Mouse (Mus musculus): ENCODE measurements at regions not wholly inside any gene's neighbourhood (a gene's known extent, or its start where the extent isn't known, plus 50 kb on each side); places are given as distances from the start of the nearest gene placed in this dataset.
A peak's percentile ranks its signal among the peaks of the same experiment; 100 is the strongest.

DNA sequence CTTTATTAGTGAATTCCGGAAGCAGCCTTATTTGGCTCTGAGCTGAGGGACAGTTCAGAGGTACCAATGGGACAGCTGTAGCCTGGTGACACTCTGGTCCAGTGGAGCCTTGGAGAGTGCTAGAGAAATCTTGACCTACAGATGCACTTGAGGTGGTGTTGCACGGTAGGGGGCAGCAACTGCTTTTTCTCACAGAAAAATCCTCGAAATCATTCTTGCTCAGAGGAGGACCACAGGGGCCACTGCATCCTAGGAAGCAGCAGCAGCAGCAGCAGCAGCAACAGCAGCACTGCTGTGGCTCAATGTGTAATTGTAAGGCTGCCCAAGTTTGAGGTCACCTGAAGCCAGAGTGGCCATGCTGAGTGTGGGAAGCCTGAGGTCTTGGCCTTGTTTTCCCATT is 299.7 kb upstream of the Ppp2r3a start:
- DNase-seq = peak; percentile 6

DNA sequence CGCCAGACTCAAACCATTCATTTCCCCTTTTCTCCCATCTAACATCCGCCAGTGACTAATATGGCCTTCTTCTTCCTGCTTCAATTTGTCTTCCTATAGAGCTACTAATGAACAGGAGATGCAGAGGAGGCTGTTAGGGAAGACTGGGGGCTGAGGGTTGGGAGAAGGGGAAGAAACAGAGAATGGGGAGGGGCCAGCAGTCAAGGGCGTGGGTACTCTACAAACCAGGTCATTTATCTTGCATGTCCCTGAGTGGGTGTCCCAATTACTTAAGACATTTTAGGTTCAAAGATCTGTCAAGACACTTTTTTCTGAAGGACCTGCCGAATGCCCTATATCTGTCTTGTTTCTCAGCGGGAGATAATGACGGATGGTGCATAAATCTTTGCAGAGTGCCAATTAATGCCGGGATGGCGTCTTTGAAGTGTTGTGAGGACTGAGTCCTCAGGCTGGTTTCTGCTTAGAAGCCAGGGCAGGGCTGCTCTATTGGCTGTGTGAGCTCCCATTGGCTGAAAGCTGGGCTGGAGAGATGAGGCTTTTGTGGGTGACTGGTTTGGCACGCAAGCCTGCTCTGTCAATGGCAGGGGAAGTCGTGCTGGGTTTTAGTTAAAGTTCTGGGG is 294.7 kb upstream of the Ppp2r3a start:
- no peak for DNase-seq

DNA sequence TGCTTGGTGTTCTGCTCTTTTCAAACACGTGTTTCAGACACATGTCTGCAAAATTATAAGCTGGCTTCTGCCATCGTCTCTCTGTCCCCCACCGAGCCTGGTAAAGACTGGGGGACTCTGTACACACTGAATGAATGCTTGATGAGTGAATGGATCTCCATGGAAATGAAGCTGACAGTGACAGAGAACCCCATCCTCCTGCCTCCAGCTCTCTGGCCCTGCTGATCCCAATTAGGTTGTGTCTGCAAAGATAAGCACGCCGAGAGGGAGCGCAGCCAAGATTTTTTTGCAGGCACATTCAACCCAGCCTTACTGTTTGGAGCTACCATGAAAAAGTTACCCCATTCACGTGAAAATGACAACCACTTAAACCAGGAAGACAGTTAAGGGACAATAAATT is 266.5 kb upstream of the Ppp2r3a start:
- peak; percentile 14 for DNase-seq

DNA sequence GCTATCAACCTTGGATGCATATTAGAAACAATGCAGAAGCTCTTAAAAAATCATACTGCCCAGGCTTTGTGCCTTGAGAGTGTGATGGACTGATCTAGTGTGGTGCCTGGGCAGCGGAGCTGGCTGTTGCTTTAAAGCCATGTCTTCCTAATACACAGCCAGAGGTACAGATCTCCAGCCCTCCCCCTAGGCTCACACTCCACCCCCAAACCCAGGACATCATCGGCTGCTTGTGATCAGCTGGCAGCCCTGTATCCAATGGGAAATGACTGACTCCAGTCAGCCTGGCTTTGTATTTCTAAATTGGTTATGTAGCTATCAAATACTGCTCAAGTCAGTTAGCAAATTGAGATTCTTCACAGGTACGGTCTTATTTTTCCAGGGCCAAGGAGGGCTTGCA is 259.2 kb upstream of the Ppp2r3a start:
- no peak for DNase-seq

DNA sequence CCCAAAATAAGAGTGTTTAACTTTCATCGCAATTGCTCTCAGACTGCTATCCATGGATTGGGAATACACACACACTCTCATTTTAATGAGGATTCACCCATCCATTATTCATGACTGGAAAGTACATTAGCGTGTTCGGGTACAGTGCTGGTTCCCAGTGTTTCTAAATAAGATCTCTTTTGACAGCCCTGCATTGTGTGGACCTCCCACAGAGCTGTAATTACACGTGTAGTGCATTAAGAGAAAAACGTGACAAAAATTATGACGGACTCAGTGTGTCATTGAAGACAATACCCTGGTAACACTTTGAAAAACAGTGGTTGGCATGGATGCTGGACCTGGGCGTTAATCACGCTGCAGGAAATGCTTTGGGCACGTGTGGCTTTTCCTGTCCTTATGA is 257.6 kb upstream of the Ppp2r3a start:
- no peak for DNase-seq

DNA sequence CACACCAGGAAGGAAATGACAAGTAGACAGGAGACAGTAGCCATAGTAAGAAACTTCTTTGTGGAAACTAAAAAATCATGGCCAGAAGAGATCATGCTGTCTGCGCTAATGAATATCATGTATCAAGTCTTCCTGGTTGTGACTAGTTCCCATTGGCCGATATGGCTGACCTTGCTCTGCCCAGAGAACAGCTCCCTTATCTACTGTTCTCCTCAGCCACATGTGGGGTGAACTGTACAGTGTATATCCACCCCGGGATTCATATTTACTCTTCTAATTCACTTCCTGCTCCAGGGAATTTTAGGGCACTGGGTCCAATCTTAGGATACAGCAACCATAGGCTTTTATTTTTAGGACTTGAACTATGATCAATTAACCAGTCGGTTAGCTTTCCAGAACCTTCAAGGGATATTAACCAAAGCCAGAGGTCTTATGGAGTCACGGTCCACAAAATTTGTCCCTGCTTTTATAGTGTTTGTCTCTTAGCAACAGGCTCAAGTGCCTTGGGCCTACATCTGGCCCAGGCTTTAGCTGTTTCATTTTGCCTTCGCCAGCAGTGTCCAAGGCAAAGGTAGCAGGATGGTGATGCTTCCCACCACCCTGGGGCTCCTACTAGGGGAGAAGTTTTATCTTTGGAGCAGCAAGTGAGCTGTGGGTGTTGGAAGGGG is 255.6 kb upstream of the Ppp2r3a start:
- DNase-seq = no peak

DNA sequence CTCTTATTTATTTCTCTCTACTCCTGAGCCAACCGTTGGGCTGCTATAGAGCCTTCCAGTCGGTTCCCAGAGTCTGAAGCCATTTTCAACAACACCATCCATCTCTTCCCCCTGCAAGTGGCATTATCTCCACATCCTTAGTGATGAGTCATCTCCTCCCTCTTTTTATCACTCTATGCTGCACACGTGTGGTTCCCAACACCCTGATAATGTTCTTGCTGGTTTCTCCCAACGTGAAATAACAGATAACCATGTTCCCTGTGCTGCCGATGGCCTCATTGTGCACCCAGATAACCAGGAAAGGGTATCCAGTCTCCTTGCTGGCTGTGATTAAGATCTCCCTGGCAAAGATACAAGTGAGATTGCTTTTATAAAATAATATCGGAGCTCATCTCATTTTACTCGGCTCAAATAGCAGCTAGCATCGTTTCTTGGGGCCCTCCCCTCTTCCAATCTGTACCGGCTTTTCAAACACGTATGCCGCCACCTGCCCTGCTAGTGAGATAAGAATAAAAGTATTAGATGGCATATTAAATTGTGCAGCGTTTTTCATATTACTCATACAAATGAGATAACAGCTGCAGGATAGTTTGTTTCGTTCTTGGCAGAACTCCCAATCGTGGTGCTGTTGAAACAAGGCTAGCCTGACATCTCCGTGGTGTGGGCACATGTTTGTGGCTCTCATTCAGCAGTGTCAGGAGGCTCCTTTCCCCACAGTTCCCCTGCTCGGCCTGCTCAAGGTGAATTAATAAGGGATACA is 250.3 kb upstream of the Ppp2r3a start:
- DNase-seq = no peak

DNA sequence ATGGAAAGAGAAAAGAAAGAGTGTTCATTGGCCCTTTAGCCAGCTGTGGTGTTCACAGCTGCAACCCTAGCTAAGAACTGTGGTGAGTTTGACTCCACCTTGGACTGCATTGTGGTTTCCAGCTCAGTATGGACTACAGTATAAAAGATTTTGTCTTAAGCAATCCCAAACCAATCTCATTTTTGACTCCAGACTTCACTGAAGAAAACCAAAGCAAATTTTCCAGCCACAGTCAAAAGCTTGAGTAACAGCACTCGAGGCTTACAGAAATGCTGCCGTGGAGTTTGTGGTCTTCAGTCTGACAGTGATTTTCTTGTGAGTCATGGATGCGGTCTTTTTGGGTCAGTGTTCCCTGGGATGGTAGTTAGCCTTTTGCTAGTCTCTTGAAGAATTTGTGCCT is 249.4 kb upstream of the Ppp2r3a start:
- no peak for DNase-seq

DNA sequence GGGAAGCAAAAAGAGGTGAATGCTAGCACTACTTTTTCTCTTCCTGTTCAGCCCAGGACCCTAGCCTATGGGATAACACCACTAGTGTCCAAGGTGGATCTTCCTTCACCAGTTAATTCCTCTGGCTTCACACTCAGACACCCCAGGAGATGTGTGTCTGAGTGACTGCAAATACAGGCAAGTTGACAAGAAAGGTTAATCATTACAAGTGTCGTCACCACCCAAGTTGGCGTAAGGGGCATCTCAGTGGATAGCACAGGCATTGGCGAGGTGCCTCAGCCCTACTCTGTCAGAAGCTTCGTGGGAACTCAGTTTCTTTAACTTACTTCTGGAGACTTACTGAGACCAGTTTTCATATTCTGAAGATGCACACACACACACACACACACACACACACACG is 247.1 kb upstream of the Ppp2r3a start:
- DNase-seq = no peak

DNA sequence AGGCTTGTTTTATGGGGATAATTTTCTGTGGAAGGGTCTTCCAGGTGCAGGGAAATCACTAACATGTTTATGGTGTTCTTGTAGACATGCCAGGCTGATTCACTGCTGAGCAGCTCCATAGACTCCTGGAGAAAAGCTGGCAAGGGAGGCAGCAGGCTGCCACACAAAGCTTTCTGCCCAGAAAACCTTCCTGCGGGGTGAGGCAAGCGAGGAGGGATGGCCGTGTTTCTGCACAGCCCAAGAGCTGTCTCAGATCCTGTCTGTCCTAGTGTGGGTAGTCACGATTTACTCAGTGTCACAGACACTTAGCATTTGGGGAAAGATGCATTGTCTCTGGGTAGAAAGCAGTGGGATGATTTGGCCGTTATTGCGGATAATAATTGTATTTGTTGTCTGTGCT is 244.2 kb upstream of the Ppp2r3a start:
- no peak for DNase-seq

DNA sequence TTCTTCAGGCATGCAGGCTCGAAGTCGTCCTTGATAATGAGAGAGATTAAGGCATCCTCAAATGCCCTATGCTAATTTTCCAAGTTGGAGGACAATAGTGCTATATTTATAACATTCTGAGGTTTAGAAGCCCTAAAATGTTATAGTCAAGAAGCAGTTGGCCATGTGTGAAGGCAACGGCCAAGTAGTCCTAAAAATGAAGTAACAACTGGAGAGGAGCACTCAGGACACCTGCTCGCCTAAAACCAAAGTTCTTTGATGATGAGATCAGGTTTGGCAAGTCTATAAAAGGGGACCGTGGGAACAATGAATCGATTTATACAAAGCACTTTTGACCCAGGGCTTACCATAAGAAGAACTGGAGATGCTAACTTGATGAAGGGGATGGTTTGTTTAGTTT is 237.4 kb upstream of the Ppp2r3a start:
- no peak for DNase-seq

DNA sequence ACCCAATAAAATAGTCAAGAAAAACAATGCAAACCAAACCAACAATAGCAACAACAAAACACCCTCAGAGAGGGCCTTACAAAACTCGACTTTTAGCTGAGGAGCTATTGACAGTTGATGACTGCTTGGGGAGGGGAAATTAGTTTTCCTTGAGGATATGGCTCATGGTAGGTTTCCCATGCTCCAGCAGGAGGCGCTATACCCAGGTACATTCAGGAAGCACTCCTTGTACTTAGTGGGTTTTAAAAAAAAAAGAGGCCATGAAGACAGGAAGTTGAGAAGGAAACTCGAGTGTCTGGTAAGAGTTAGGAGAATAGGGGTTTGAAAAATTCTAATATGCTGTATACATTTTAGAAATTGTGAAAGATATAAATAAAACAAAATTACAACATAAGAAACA is 224.6 kb upstream of the Ppp2r3a start:
- no peak for DNase-seq

DNA sequence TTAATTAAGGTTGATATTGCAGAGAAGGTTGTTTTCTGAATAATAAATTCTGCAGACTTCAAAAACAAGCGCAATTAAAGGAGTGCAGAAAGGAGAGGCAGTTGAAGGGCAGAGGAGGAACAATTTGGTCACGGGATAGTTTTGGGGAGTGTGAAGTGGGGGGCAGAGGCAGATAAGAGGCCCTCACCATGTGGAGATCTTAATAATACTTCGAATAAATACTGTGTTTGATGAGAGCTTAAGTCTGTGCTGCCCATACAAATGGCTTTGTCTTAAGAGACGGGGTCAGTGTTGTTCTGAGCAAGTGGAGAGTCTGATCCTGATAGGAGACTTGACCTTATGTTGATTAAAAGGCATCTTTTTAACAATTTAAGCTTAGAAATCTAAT is 221.5 kb upstream of the Ppp2r3a start:
- DNase-seq = no peak

DNA sequence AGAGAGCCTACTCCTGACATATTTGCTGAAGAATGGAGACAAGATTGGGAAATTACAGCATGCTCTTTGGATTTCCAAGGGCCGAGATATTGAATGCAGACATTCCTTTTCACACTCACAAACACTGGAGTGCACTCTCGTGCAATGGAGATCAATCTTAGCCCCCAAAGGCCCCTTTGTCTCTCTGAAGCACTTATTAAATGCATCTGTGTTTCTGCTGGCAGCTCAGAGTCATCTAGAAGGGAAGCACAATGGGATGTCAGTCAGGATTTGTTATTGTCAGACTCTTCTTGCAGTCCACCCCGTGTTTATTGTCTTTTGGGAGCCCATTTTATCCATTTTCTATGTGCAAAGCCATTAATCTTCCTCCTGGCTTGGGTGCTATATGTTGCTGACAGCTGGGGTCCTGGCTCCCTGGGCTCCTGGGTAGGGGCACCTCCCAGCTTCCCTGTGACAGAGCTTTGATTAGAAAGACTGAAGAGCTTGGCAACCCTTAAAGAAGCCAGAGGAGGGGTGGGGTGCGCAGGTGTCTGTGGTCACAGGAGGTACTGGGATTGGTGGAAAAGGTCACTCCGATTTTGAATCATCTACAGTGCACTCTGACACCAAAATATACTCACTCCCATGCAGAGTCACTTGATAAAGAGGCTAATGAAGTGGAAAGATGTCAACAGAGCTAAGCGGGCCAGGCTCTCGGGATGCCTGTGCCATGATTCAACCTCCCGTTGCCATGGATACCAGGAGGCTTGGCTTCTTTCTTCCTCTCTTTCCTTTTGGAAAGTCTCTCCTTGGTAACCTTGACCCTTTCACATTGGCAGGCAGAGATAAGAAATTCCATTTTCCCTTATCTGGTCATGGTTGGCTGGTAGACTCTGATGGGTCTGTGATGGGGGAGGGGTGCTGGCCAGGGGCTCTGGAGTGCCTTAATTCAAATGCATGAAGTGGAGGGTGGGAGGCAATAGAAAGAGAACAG is 220.8 kb upstream of the Ppp2r3a start:
- DNase-seq = peak; percentile 45

DNA sequence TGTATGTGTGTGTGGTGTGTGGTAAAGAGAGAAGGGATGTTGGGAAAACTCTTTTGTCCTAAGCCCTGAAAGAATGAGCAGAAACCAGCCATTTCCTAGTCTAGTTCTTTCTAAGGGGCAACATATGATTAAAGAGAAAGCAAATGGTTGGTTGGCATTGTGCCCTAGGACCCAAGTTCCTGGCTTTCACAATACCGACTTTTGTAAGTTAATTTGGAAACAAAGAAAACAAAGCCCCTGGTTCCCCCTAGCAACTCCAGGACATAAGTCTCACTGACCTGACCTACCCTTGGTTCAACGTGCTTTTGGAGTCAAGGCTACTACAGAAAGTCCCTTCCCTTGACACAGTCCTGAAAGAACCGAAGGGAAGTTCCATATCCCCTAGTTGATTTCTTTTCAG is 220.1 kb upstream of the Ppp2r3a start:
- DNase-seq = no peak

DNA sequence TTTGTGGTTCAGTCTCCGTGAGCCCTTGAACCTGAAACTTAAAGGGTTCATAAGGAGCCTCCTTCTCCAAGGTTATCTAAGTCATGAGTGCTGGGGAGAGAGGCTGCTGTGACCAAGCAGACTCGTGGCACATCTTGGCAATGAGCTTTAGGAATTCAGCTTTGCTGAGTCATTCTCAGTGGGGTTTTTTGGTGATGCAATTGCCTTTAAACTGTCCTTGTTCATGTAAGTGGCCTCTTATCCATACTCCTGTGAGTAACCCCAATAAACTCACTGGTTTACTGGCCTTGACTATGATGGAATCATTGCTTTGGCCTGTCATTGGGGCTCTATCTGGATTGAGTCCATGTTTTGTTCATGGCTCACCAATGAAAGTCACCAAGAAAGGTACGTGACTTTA is 218.2 kb upstream of the Ppp2r3a start:
- DNase-seq = no peak

DNA sequence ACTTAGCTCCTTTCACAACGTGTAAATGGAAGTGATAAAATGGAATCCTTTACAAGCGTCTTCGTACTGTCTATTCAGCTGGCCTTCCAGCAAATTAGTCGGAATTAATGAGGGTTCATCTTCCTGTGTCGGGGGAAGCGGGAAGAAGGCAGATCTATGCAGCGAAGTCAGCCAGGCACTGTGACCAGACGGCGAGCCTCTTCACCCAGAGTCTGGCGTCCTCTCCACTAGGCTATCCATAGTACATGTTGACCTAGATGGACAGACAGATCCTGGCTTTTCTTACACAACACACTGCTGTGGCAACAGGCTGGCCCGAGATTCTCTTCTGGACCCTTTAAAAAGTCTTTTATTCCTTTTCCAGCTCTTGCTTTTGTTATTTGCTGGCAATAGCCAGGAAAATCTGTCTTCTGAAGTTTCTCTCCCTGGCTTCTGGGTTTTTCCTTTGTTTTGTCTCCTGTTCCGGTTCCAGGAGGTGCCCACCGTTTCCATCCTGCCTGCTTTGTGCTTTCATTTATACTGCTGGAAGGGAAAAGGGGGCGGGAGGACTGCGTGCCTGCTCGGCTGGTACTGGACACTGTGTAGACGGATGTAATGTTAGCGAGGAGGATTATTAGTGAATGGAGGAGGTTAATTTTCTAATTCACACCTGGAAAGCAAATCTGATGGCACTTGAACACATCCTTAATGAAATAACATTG is 213.3 kb upstream of the Ppp2r3a start:
- DNase-seq = no peak

DNA sequence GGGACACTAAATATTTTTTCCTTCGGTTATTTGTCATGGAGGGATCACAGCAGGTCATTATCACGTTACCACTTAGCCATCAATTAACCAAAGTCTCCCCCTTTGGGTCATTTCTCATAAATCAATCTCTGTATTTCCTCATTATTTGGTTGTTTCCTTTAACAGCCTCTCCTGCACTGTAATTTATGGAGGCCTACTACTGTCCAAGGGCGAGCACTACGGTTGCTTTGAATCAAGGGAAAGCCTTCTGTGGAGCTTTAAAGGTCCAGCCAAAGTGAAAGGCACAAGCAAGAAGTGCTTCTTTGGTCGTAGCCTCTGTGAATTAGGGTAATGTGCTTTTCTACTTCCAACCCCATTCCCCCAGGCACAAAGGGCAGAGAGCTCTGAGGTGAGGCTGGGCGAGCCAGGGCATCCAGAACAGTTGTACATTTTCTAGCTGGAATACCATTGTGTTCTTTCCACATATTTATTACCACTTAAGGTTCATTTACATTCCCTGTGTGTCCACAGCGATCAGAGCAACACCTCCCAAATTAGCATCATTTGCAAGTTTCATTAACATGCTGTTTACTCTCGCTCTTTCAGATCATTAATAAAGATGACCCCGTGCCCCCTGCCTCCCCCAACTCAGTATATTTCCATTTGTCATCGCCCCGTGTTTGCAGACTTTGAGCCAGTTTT is 207.5 kb upstream of the Ppp2r3a start:
- no peak for DNase-seq

DNA sequence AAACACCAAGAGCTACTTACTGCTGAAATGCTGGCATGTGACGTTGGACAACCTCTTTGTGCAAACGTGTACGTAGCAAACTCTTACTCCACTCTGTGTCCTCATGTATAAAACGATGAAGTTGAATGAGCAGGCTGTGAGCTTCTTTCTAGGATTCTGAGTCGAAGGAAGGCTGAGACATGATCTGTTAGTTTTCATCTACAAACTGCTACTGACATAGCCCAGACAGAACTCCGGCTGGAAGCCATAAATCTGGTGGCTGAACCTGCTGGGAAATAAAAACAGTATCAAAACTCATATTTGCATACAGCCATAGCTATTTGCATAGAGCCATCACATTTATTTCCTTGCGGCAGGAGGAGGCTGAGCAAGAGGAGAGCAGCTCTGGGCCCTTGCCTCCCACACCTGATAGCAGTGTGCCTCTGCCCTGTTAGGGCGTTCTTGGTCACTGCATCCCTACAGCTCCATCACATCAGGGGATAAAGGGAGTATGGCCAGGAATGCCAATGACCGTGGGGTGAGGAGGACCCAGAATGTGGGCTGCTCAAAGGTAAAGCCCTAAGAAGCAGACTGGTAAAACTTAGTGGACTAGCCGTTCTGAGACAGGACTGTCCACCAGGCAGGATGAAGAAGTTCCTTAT is 206.8 kb upstream of the Ppp2r3a start:
- no peak for DNase-seq

DNA sequence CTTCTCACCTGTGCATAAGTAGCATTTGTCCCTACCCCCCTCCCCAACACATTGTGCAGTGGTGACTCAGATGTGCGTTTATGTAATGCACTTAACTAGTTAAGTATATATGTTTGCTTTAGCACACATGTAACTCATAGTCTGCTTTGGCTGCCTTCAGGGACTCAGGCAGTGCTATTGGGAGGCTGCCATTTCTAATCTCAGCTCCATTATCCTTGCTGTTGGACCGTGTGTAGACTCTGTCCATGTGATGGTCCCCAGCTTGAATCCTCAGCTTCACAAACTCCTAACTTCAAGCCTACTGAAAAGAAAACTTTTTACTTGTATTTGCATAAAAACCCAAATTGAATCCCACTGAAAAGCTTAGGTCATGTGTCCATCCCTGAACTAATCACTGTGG is 194.7 kb upstream of the Ppp2r3a start:
- peak; percentile 21 for DNase-seq

DNA sequence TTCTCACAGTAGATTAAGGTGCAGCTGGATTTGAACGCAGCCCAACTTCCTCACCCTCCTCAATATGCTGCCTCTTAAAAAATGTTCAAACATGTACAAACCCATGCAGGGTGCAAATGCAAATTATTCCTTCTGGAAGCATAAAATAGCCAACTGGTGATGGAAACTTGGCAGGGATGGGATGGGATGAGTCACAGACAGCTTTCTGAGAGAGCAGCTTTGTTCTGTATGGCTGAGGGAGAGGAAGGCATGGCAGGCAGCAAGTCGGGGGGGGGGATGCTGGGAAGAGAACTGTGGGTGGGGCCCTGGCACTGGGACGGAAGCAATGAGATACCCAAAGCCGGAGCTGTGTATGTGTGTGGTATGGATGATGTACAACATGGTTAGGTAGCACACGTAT is 194.2 kb upstream of the Ppp2r3a start:
- peak; percentile 39 for DNase-seq

Data from heart, postnatal 4 days (tissue).